24 mouse cellular contexts compared by ENCODE assay signal in the genomic region with DNA sequence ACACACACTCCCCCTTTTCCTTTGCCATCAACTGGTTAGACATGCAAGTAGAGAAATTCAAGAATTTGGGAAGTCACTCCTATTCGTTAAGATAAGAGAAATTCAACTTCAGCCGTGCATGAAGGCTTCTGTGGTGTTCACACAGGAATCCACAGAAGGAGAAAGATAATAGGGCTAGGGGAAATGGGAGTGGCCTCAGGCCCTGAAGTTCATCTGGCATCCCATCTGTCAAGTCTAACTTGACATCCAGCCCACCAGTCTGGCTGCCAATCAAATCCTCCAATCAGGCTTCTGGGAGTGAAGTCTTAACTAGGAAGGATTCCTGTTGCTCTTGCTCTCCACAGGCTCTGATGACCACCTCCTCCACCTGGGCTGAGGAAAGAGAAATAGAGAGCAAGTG. TPM values are rescaled to one million over a fixed set of nuclear protein-coding genes. Genes with fewer than 3 reads are reported as not detected.
A peak's percentile ranks its signal among the peaks of the same experiment; 100 is the strongest.
DNase-seq lines count a peak whose midpoint lies in the region; ATAC-seq and TF ChIP-seq lines count a peak whose summit lies in the region.
"Had no signal": no experiment of that assay in that cellular context is flagged by ENCODE, and none has a peak within 500 bp of the region (broad histone marks: within the 10 kb centered on the region; RNA-seq: fewer than 3 reads in every experiment).

No protein-coding gene starts in this region.

- H3K27me3 ChIP-seq in forebrain, postnatal 0 days (ENCODE audit: insufficient read depth, low read length), result no peaks in the 10 kb centered on the region
- H3K27me3 ChIP-seq in forebrain, embryonic 12.5 days, result 0 out of 2 replicates have a peak, but pooled peaks cover 4% of the 10 kb centered on the region
- H3K27me3 ChIP-seq in heart, embryonic 11.5 days (ENCODE audit: control insufficient read depth, insufficient read depth, low read length), result no peaks in the 10 kb centered on the region
- H3K27me3 ChIP-seq: embryonic facial prominence, embryonic 15.5 days; hindbrain, embryonic 12.5 days; intestine, embryonic 15.5 days had no signal

- no peaks in the 10 kb centered on the region for H3K9me3 ChIP-seq in forebrain, postnatal 0 days (ENCODE audit: low read length)
- H3K9me3 ChIP-seq in forebrain, embryonic 12.5 days, result no peaks in the 10 kb centered on the region
- H3K9me3 ChIP-seq in heart, embryonic 11.5 days (replicated peaks; ENCODE audit: control insufficient read depth, low read length), result no peaks in the 10 kb centered on the region
- H3K9me3 ChIP-seq: embryonic facial prominence, embryonic 15.5 days; hindbrain, embryonic 12.5 days; intestine, embryonic 15.5 days had no signal

- H3K4me1 ChIP-seq in forebrain, postnatal 0 days (ENCODE audit: insufficient read depth), result peaks cover 11% of the 10 kb centered on the region
- peaks cover 18% of the 10 kb centered on the region for H3K4me1 ChIP-seq in forebrain, embryonic 12.5 days
- peaks cover 6% of the 10 kb centered on the region; the same call in 1 of the 2 replicates for H3K4me1 ChIP-seq in heart, embryonic 11.5 days (ENCODE audit: control insufficient read depth, insufficient read depth, low read length)
- H3K4me1 ChIP-seq: embryonic facial prominence, embryonic 15.5 days; intestine, embryonic 15.5 days had no signal

- no peak overlapping the region for H3K9ac ChIP-seq in forebrain, postnatal 0 days
- H3K9ac ChIP-seq in forebrain, embryonic 12.5 days, result no peak overlapping the region
- no peak overlapping the region for H3K9ac ChIP-seq in heart, embryonic 11.5 days (ENCODE audit: low read depth, low read length)
- H3K9ac ChIP-seq: embryonic facial prominence, embryonic 15.5 days; hindbrain, embryonic 12.5 days; intestine, embryonic 15.5 days had no signal

- no peak overlapping the region for H3K4me2 ChIP-seq in forebrain, postnatal 0 days (ENCODE audit: low read depth)
- no peak overlapping the region for H3K4me2 ChIP-seq in forebrain, embryonic 12.5 days
- no peak overlapping the region for H3K4me2 ChIP-seq in heart, embryonic 11.5 days
- H3K4me2 ChIP-seq: embryonic facial prominence, embryonic 15.5 days; hindbrain, embryonic 12.5 days; intestine, embryonic 15.5 days had no signal

- DNase-seq in cerebellum, postnatal 14 days, result peak; percentile 55 to 69
- DNase-seq in cerebellum, adult 9-11 months, result no peak
- DNase-seq in forebrain, postnatal 0 days, result peak; percentile 49
- DNase-seq in retina, postnatal 1 day, result peak; percentile 62
- no peak for DNase-seq in retina, embryonic 14.5 days (ENCODE audit: low spot score)
- DNase-seq: adrenal gland, adult 2 months; adrenal gland, postnatal 25 days; cerebellum, adult 2 months; embryo, embryonic 11 days; gastrocnemius, postnatal 36 days; heart, adult 11 months; heart, postnatal 10 days; heart, postnatal 4 days; kidney, adult 18-20 months had no signal

- TF ChIP-seq CTCF in forebrain, postnatal 0 days (IDR thresholded peaks at IDR 0.05; ENCODE audit: low read depth), result no peak

- no peak for ATAC-seq in forebrain, postnatal 0 days
- ATAC-seq in forebrain, embryonic 12.5 days (ENCODE audit: low FRiP score), result no peak
- no peak for ATAC-seq in heart, embryonic 11.5 days (replicated peaks; ENCODE audit: insufficient number of reproducible peaks, low FRiP score, low TSS enrichment)
- ATAC-seq: intestine, embryonic 15.5 days had no signal

- H3K36me3 ChIP-seq in forebrain, postnatal 0 days (ENCODE audit: insufficient read depth), result no peaks in the 10 kb centered on the region
- no peaks in the 10 kb centered on the region for H3K36me3 ChIP-seq in forebrain, embryonic 12.5 days (replicated peaks)
- no peaks in the 10 kb centered on the region for H3K36me3 ChIP-seq in heart, embryonic 11.5 days (ENCODE audit: control insufficient read depth, insufficient read depth, low read length)
- H3K36me3 ChIP-seq: embryonic facial prominence, embryonic 15.5 days; hindbrain, embryonic 12.5 days; intestine, embryonic 15.5 days had no signal

- no peak overlapping the region for H3K27ac ChIP-seq in forebrain, postnatal 0 days (ENCODE audit: low read depth, low read length)
- H3K27ac ChIP-seq in forebrain, embryonic 12.5 days, result no peak overlapping the region
- H3K27ac ChIP-seq in heart, embryonic 11.5 days (ENCODE audit: low read depth, low read length), result no peak overlapping the region
- H3K27ac ChIP-seq: embryonic facial prominence, embryonic 15.5 days; hindbrain, embryonic 12.5 days; intestine, embryonic 15.5 days had no signal

- H3K4me3 ChIP-seq in forebrain, postnatal 0 days (ENCODE audit: low read depth, low read length), result no peak overlapping the region
- H3K4me3 ChIP-seq in forebrain, embryonic 12.5 days (replicated peaks), result no peak overlapping the region
- no peak overlapping the region for H3K4me3 ChIP-seq in heart, embryonic 11.5 days (ENCODE audit: low read depth, low read length)
- H3K4me3 ChIP-seq: embryonic facial prominence, embryonic 15.5 days; erythroblast, embryonic 14.5 days; hindbrain, embryonic 12.5 days; intestine, embryonic 15.5 days had no signal

- 45% methylated on average over 2 of the region's 2 CpGs for WGBS in forebrain, postnatal 0 days
- 63% methylated on average over 2 of the region's 2 CpGs for WGBS in forebrain, embryonic 12.5 days
- WGBS in heart, embryonic 11.5 days (ENCODE audit: insufficient replicate concordance), result 42% methylated on average over 2 of the region's 2 CpGs

RNA-seq across cellular contexts. Expression of a gene that starts 22.0 kb away (rescaled TPM):
- not detected in 2 replicates for total RNA-seq in forebrain, postnatal 0 days (2014; rRNA removed)
- polyA plus RNA-seq in forebrain, postnatal 0 days (2015; fragmentation: Nextera tagmentation; extraction: Ambion mirVana), result 0.36 and 0.77 TPM in 2 replicates
- polyA plus RNA-seq in forebrain, embryonic 12.5 days (2016; fragmentation: Nextera tagmentation; extraction: Ambion mirVana), result 0.46 and 0.81 TPM in 2 replicates
- 0.87 and 2.1 TPM in 2 replicates for polyA plus RNA-seq in heart, embryonic 11.5 days (2014; fragmentation: Nextera tagmentation; extraction: Ambion mirVana)
- polyA plus RNA-seq: erythroblast, embryonic 14.5 days had no signal

RNA-seq across cellular contexts. Expression of a gene that starts 46.5 kb away (rescaled TPM):
- total RNA-seq in forebrain, postnatal 0 days (2014; rRNA removed), result not detected in 2 replicates
- polyA plus RNA-seq in forebrain, postnatal 0 days (2015; fragmentation: Nextera tagmentation; extraction: Ambion mirVana), result not detected in 2 replicates
- not detected in 2 replicates for polyA plus RNA-seq in forebrain, embryonic 12.5 days (2016; fragmentation: Nextera tagmentation; extraction: Ambion mirVana)
- 0.16 TPM in 1 of 2 replicates, not detected in the other for polyA plus RNA-seq in heart, embryonic 11.5 days (2014; fragmentation: Nextera tagmentation; extraction: Ambion mirVana)
- total RNA-seq: adrenal gland, adult 2 months; adrenal gland, postnatal 25 days; gastrocnemius, adult 8-10 months; gastrocnemius, postnatal 36 days had no signal
- polyA plus RNA-seq: adrenal gland, adult 2 months; C2C12; cerebellum, adult 2 months; embryonic facial prominence, embryonic 11.5 days; erythroblast, embryonic 14.5 days; heart, embryonic 14.5 days; hindbrain, embryonic 12.5 days had no signal

RNA-seq across cellular contexts. Expression of a gene that starts 49.5 kb away (rescaled TPM):
- total RNA-seq in forebrain, postnatal 0 days (2014; rRNA removed), result 22.2 and 23.2 TPM in 2 replicates
- polyA plus RNA-seq in forebrain, postnatal 0 days (2015; fragmentation: Nextera tagmentation; extraction: Ambion mirVana), result 24.6 and 26.3 TPM in 2 replicates
- polyA plus RNA-seq in forebrain, embryonic 12.5 days (2016; fragmentation: Nextera tagmentation; extraction: Ambion mirVana), result 27.0 and 31.9 TPM in 2 replicates
- 18.9 and 21.2 TPM in 2 replicates for polyA plus RNA-seq in heart, embryonic 11.5 days (2014; fragmentation: Nextera tagmentation; extraction: Ambion mirVana)

RNA-seq across cellular contexts. Expression of a gene that starts 49.6 kb away (rescaled TPM):
- total RNA-seq in forebrain, postnatal 0 days (2014; rRNA removed), result 16.0 and 18.3 TPM in 2 replicates
- polyA plus RNA-seq in forebrain, postnatal 0 days (2015; fragmentation: Nextera tagmentation; extraction: Ambion mirVana), result 11.9 and 13.9 TPM in 2 replicates
- 15.8 and 16.4 TPM in 2 replicates for polyA plus RNA-seq in forebrain, embryonic 12.5 days (2016; fragmentation: Nextera tagmentation; extraction: Ambion mirVana)
- 24.2 and 24.9 TPM in 2 replicates for polyA plus RNA-seq in heart, embryonic 11.5 days (2014; fragmentation: Nextera tagmentation; extraction: Ambion mirVana)

Comparison
In these comparisons a context has a peak if more than half of its experiments do, and no peak if none do; other contexts are left out.
1. DNase-seq: peak in cerebellum, postnatal 14 days (2 of 2), forebrain, postnatal 0 days (single experiment) and retina, postnatal 1 day (single experiment); none in cerebellum, adult 9-11 months (single experiment) and retina, embryonic 14.5 days (single experiment).